Mouse (Mus musculus): ENCODE measurements at regions not wholly inside any gene's neighbourhood (a gene's known extent, or its start where the extent isn't known, plus 50 kb on each side); places are given as distances from the start of the nearest gene placed in this dataset.

- no peak for TF ChIP-seq POLR2A (IDR thresholded peaks at IDR 0.05; ENCODE audit: low read depth, low read length)
- no peak for TF ChIP-seq CTCF (conservative IDR thresholded peaks at IDR 0.05; ENCODE audit: insufficient read depth, insufficient read length, low read depth, low read length)
These were observed 120.0 kb upstream of the Lmo4 start for GRCm38 (mm10) chr3:144324974-144325373.

Measured in kidney, adult 2 months (tissue).